Mouse (Mus musculus) G1E (cell line): ENCODE data around the gene Hist2h4.

Source experiments
- CTCF ChIP-seq: IDR thresholded peaks from 2 replicates; pipeline ENCODE4 v1.5.1; 2012; ENCODE audit warnings: low read depth, low read length, inconsistent platforms, mixed read lengths
- GATA1 ChIP-seq: IDR thresholded peaks from 2 replicates; pipeline ENCODE4 v1.6.1; 2012; ENCODE audit warnings: borderline replicate concordance, low read length, inconsistent platforms, mixed read lengths
- GATA2 ChIP-seq: IDR thresholded peaks from 2 replicates; pipeline ENCODE4 v1.6.1; 2012; ENCODE audit warnings: low read depth, low read length, inconsistent platforms, borderline replicate concordance
- POLR2AphosphoS5 ChIP-seq: IDR thresholded peaks from 2 replicates; pipeline ENCODE4 v1.6.1; 2012; ENCODE audit warnings: low read depth, low read length, inconsistent platforms; ENCODE audit not compliant: insufficient replicate concordance
- TAL1 ChIP-seq: conservative IDR thresholded peaks from 2 replicates; pipeline ENCODE4 v1.6.1; 2012; ENCODE audit warnings: low read depth, low read length, inconsistent platforms, mixed read lengths

DNA sequence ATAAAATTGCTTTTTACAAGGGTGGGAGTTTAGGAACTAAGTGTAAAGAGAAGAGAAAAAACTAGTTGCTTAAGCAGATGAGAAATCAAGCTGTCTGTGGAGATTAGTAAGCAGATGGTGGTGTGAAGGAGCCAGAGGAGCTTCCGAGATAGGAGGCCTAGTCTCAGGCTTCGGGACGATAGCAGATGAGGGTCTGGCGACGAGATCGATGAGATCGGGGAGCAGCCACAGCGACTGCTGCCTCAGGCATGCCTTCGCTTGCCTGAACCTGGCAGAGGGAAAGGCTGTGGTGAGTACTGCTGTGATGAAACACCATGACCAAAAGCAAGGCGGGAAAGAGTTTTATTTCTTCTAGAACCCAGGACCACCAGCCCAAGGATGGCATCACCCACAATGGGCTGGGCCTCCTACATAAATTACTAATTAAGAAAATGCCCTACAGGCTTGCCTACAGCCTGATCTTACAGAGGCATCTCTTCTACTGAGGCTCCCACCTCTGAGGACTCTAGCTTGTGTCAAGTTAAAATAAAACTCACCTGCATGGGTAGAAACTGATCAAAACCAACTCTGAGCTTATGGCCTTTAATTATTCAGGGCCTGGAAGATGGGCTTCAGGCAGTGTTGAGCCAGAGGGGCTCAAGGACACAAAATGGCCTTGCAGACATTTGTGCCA, 8.3 kb downstream of the Hist2h4 start:
- TF ChIP-seq CTCF (no peak), GATA1 (no peak), TAL1 (peak; percentile 78), POLR2AphosphoS5 (no peak), GATA2 (no peak)
